Mouse (Mus musculus) cortical plate, adult 2 months (tissue): Measurements from ENCODE around the gene Iffo2.

Experiments used
- CTCF ChIP-seq: fragments of 200-500 bp; IDR thresholded peaks from 2 replicates; pipeline ENCODE4 v1.5.1; 2011; ENCODE audit warnings: mild to moderate bottlenecking, control low read depth, low read length; ENCODE audit not compliant: insufficient read depth; ENCODE audit errors: extremely low read depth
- POLR2A ChIP-seq: fragments of 200-500 bp; IDR thresholded peaks from 2 replicates; pipeline ENCODE4 v1.6.1; 2011; ENCODE audit warnings: mild to moderate bottlenecking, low read length, control low read depth; ENCODE audit not compliant: insufficient read depth; ENCODE audit errors: extremely low read depth

- no peak for TF ChIP-seq CTCF
- no peak for TF ChIP-seq POLR2A
These were observed 93.2 kb downstream of the Iffo2 start for GRCm38 (mm10) chr4:139623434-139624115.
